Mouse (Mus musculus): ENCODE measurements around the gene Ulk2. TPM values are rescaled to one million over a fixed set of nuclear protein-coding genes. Genes with fewer than 3 reads are reported as not detected.

Gene Ulk2
- total and polyA plus RNA-seq, 3 experiments, result 9.4 to 10.3 TPM; not detected in 1

GRCm38 (mm10) chr11:61747161-61747560 is 107.7 kb downstream of the Ulk2 start:
- Histone ChIP-seq H3K79me2 (ENCODE audit: control insufficient read depth, insufficient read depth, low read length, poor library complexity) (no peaks in the 10 kb centered on the region), H3K27me3 (ENCODE audit: control insufficient read depth in 1 of 2, insufficient read depth in 2 of 2, low read length in 2 of 2) (no peaks in the 10 kb centered on the region), H3K9ac (ENCODE audit: control insufficient read depth, low read depth, low read length, poor library complexity, severe bottlenecking) (no peak overlapping the region), H3K27ac (ENCODE audit: control insufficient read depth, low read depth, low read length) (no peak overlapping the region), H3K36me3 (ENCODE audit: control insufficient read depth in 1 of 2, insufficient read depth in 2 of 2, low read length in 2 of 2) (peaks cover 0 to 8% of the 10 kb centered on the region in 2 experiments; a peak in 2 of 4 replicates), H3K4me3 (ENCODE audit: control insufficient read depth in 1 of 2, insufficient read depth in 1 of 2, low read depth in 2 of 2, low read length in 2 of 2) (no peak overlapping the region), H3K9me3 (replicated peaks; ENCODE audit: insufficient read depth, low read length) (no peaks in the 10 kb centered on the region), H3K4me1 (ENCODE audit: control insufficient read depth in 1 of 2, insufficient read depth in 2 of 2, low read length in 2 of 2) (no peaks in the 10 kb centered on the region)
- DNase-seq (ENCODE audit: low read depth, low spot score), result no peak
- TF ChIP-seq NRF1 (IDR thresholded peaks at IDR 0.05; ENCODE audit: insufficient read depth, low read depth, low read length, poor library complexity, severe bottlenecking), result no peak
- no peak for TF ChIP-seq GATA1 (IDR thresholded peaks at IDR 0.05; ENCODE audit: low read depth, low read length)
- no peak for TF ChIP-seq MEF2A (IDR thresholded peaks at IDR 0.05; ENCODE audit: extremely low read depth, insufficient replicate concordance, low read depth, low read length, poor library complexity, severe bottlenecking)
- TF ChIP-seq CHD1 (IDR thresholded peaks at IDR 0.05; ENCODE audit: low read depth, low read length), result no peak
- TF ChIP-seq E2F4 (IDR thresholded peaks at IDR 0.05; ENCODE audit: borderline replicate concordance, low read depth, low read length), result no peak
- TF ChIP-seq ELF1 (IDR thresholded peaks at IDR 0.05; ENCODE audit: low read depth, low read length), result no peak
- no peak for TF ChIP-seq SMC3 (IDR thresholded peaks at IDR 0.05; ENCODE audit: low read depth, low read length)
- TF ChIP-seq MAFK (IDR thresholded peaks at IDR 0.05; ENCODE audit: borderline replicate concordance, low read depth, low read length), result no peak
- TF ChIP-seq RAD21 (IDR thresholded peaks at IDR 0.05; ENCODE audit: low read depth, low read length), result no peak
- no peak for TF ChIP-seq MXI1 (IDR thresholded peaks at IDR 0.05; ENCODE audit: low read depth, low read length)
- TF ChIP-seq NELFE (IDR thresholded peaks at IDR 0.05; ENCODE audit: low read depth, low read length), result no peak
- TF ChIP-seq TBP (IDR thresholded peaks at IDR 0.05; ENCODE audit: low read depth, low read length), result no peak
- TF ChIP-seq MAX (IDR thresholded peaks at IDR 0.05; ENCODE audit: low read length), result no peak
- TF ChIP-seq TAL1 (IDR thresholded peaks at IDR 0.05; ENCODE audit: low read length), result no peak
- TF ChIP-seq ZNF384 (IDR thresholded peaks at IDR 0.05; ENCODE audit: low read depth, low read length), result no peak
- no peak for TF ChIP-seq HCFC1 (IDR thresholded peaks at IDR 0.05; ENCODE audit: low read depth, low read length)
- no peak for TF ChIP-seq POLR2AphosphoS2 (IDR thresholded peaks at IDR 0.05; ENCODE audit: low read length)
- no peak for TF ChIP-seq ZMIZ1 (IDR thresholded peaks at IDR 0.05; ENCODE audit: low read depth, low read length)

- no peak overlapping the region for H3K4me3 ChIP-seq (ENCODE audit: control insufficient read depth in 1 of 2, insufficient read depth in 1 of 2, low read depth in 2 of 2, low read length in 2 of 2)
- no peak for TF ChIP-seq E2F4 (IDR thresholded peaks at IDR 0.05; ENCODE audit: borderline replicate concordance, low read depth, low read length)
- no peak for TF ChIP-seq MXI1 (IDR thresholded peaks at IDR 0.05; ENCODE audit: low read depth, low read length)
- TF ChIP-seq NRF1 (IDR thresholded peaks at IDR 0.05; ENCODE audit: insufficient read depth, low read depth, low read length, poor library complexity, severe bottlenecking), result no peak
- TF ChIP-seq EP300 (IDR thresholded peaks at IDR 0.05; ENCODE audit: low read depth in 1 of 2, low read length in 2 of 2), result no peak
- TF ChIP-seq KAT2A (conservative IDR thresholded peaks at IDR 0.05; ENCODE audit: low read depth, low read length), result no peak
- TF ChIP-seq SMC3 (IDR thresholded peaks at IDR 0.05; ENCODE audit: low read depth, low read length), result no peak
- TF ChIP-seq ZNF384 (IDR thresholded peaks at IDR 0.05; ENCODE audit: low read depth, low read length), result no peak
- TF ChIP-seq GATA1 (IDR thresholded peaks at IDR 0.05; ENCODE audit: low read depth, low read length), result no peak
- TF ChIP-seq RCOR1 (IDR thresholded peaks at IDR 0.05; ENCODE audit: low read depth, low read length), result no peak
- TF ChIP-seq USF1 (IDR thresholded peaks at IDR 0.05; ENCODE audit: low read depth, low read length), result no peak
- no peak for TF ChIP-seq GABPA (IDR thresholded peaks at IDR 0.05; ENCODE audit: low read depth, low read length)
- no peak for TF ChIP-seq BHLHE40 (IDR thresholded peaks at IDR 0.05; ENCODE audit: borderline replicate concordance, low read depth, low read length)
- no peak for TF ChIP-seq POLR2AphosphoS2 (IDR thresholded peaks at IDR 0.05; ENCODE audit: low read length)
- TF ChIP-seq CTCF (IDR thresholded peaks at IDR 0.05 in 2 of 3, conservative IDR thresholded peaks at IDR 0.05 in 1 of 3; ENCODE audit: control insufficient read depth in 1 of 3, insufficient read depth in 1 of 3, low read depth in 2 of 3, low read length in 3 of 3, poor library complexity in 1 of 3, severe bottlenecking in 1 of 3), result no peak
- no peak for TF ChIP-seq ETS1 (IDR thresholded peaks at IDR 0.05; ENCODE audit: low read depth, low read length)
- TF ChIP-seq MAFK (IDR thresholded peaks at IDR 0.05; ENCODE audit: borderline replicate concordance, low read depth, low read length), result no peak
- no peaks in the 10 kb centered on the region for H3K79me2 ChIP-seq (ENCODE audit: control insufficient read depth, insufficient read depth, low read length, poor library complexity)
- no peaks in the 10 kb centered on the region for H3K4me1 ChIP-seq (ENCODE audit: control insufficient read depth in 1 of 2, insufficient read depth in 2 of 2, low read length in 2 of 2)
- no peaks in the 10 kb centered on the region for H3K9me3 ChIP-seq (replicated peaks; ENCODE audit: insufficient read depth, low read length)
- H3K27ac ChIP-seq (ENCODE audit: control insufficient read depth, low read depth, low read length), result no peak overlapping the region
- no peak for DNase-seq (ENCODE audit: low read depth, low spot score)
- no peaks in the 10 kb centered on the region for H3K27me3 ChIP-seq (ENCODE audit: control insufficient read depth in 1 of 2, insufficient read depth in 2 of 2, low read length in 2 of 2)
- no peak overlapping the region for H3K9ac ChIP-seq (ENCODE audit: control insufficient read depth, low read depth, low read length, poor library complexity, severe bottlenecking)
- peaks cover 0 to 2% of the 10 kb centered on the region in 2 experiments; a peak in 2 of 4 replicates for H3K36me3 ChIP-seq (ENCODE audit: control insufficient read depth in 1 of 2, insufficient read depth in 2 of 2, low read length in 2 of 2)
Measured at GRCm38 (mm10) chr11:61745781-61746180, 109.1 kb downstream of the Ulk2 start.

All from MEL (cell line).